Mouse (Mus musculus): ENCODE data around the gene Mageb18. TPM values are rescaled to one million over a fixed set of nuclear protein-coding genes. Genes with fewer than 3 reads are reported as not detected.

The Mageb18 gene
- polyA plus RNA-seq, 1 experiment from 2014 or later = 0.12 TPM

GRCm38 (mm10) chrX:92323599-92323998 lies 275.8 kb downstream of the Mageb18 start:
- 47% methylated on average over 1 of the region's 1 CpGs for WGBS
- Histone ChIP-seq H3K9me3 (ENCODE audit: low read length) (no peaks in the 10 kb centered on the region), H3K27me3 (replicated peaks; ENCODE audit: insufficient read depth, low read length) (no peaks in the 10 kb centered on the region), H3K4me1 (ENCODE audit: insufficient read depth, low read depth, low read length) (no peaks in the 10 kb centered on the region), H3K9ac (replicated peaks; ENCODE audit: low read depth) (no peak overlapping the region), H3K36me3 (ENCODE audit: insufficient read depth, low read length) (no peaks in the 10 kb centered on the region), H3K4me3 (ENCODE audit: low read depth, low read length) (no peak overlapping the region), H3K27ac (ENCODE audit: low read length) (no peak overlapping the region), H3K4me2 (replicated peaks; ENCODE audit: low read depth, low read length) (no peak overlapping the region)
- TF ChIP-seq EP300 (IDR thresholded peaks at IDR 0.05) (no peak), CTCF (IDR thresholded peaks at IDR 0.05) (no peak)
- no peak for DNase-seq (ENCODE audit: low spot score)
- ATAC-seq = no peak

- Histone ChIP-seq H3K4me1 (ENCODE audit: insufficient read depth, low read depth, low read length) (no peaks in the 10 kb centered on the region), H3K9me3 (ENCODE audit: low read length) (no peaks in the 10 kb centered on the region), H3K27ac (ENCODE audit: low read length) (no peak overlapping the region), H3K4me2 (replicated peaks; ENCODE audit: low read depth, low read length) (no peak overlapping the region), H3K27me3 (replicated peaks; ENCODE audit: insufficient read depth, low read length) (no peaks in the 10 kb centered on the region), H3K9ac (replicated peaks; ENCODE audit: low read depth) (no peak overlapping the region), H3K36me3 (ENCODE audit: insufficient read depth, low read length) (no peaks in the 10 kb centered on the region), H3K4me3 (ENCODE audit: low read depth, low read length) (no peak overlapping the region)
- no peak for TF ChIP-seq EP300 (IDR thresholded peaks at IDR 0.05)
- TF ChIP-seq CTCF (IDR thresholded peaks at IDR 0.05) = no peak
- DNase-seq (ENCODE audit: low spot score) (no peak), ATAC-seq (no peak)
Measured at GRCm38 (mm10) chrX:92280619-92281018, 318.8 kb downstream of the Mageb18 start.

Other genes with a start within 250 kb of the Mageb18 start
- not detected in 2 replicates for gene Gm5941, start 109.6 kb downstream of the Mageb18 start, polyA plus RNA-seq (2015; fragmentation: Nextera tagmentation; extraction: Ambion mirVana)